Mouse (Mus musculus) hindbrain, embryonic 13.5 days (tissue): ENCODE results near the gene Bpifc. TPM values are rescaled to one million over a fixed set of nuclear protein-coding genes. Genes with fewer than 3 reads are reported as not detected.

Experiments
- ATAC-seq: fragments of 200-750 bp; cut with Nextera tagmentation; 2 replicates; pipeline ENCODE4 v1.8.0; 2017; ENCODE audit warnings: moderate TSS enrichment; ENCODE audit not compliant: low FRiP score
- H3K27ac ChIP-seq: fragments of 300-500 bp; sonication (generic); 2 replicates; pipeline ENCODE4 v1.5.1; 2015; ENCODE audit warnings: inconsistent platforms, mild to moderate bottlenecking, moderate library complexity
- H3K27me3 ChIP-seq: fragments of 300-500 bp; sonication (generic); 2 replicates; pipeline ENCODE4 v1.6.1; 2015; ENCODE audit warnings: mild to moderate bottlenecking, inconsistent platforms
- H3K36me3 ChIP-seq: fragments of 300-500 bp; sonication (generic); 2 replicates; pipeline ENCODE4 v1.6.1; 2015; ENCODE audit warnings: mild to moderate bottlenecking, inconsistent platforms
- H3K4me1 ChIP-seq: fragments of 300-500 bp; sonication (generic); replicated peaks from 2 replicates; pipeline ENCODE4 v1.6.1; 2015; ENCODE audit warnings: inconsistent platforms
- H3K4me2 ChIP-seq: fragments of 300-500 bp; sonication (generic); 2 replicates; pipeline ENCODE4 v1.6.1; 2015; ENCODE audit warnings: inconsistent platforms, mild to moderate bottlenecking, moderate library complexity
- H3K4me3 ChIP-seq: fragments of 300-500 bp; sonication (generic); 2 replicates; pipeline ENCODE4 v1.5.1; 2015; ENCODE audit warnings: mild to moderate bottlenecking, inconsistent platforms
- H3K9ac ChIP-seq: fragments of 300-500 bp; sonication (generic); 2 replicates; pipeline ENCODE4 v1.6.1; 2015; ENCODE audit warnings: mild to moderate bottlenecking, inconsistent platforms
- H3K9me3 ChIP-seq: fragments of 300-500 bp; sonication (generic); 2 replicates; pipeline ENCODE4 v1.6.1; 2016; ENCODE audit warnings: inconsistent platforms
- WGBS: fragments of 180-500 bp; shearing (Covaris S2); methylation state at CpG from one replicate; pipeline ENCODE4 v1.1.7; 2015; 5-methylcytosine and 5-hydroxymethylcytosine counted together
- polyA plus RNA-seq: library from polyadenylated mRNA; unstranded; fragments of >200 nt; fragmentation: Nextera tagmentation; extraction: Ambion mirVana; gene quantifications from 2 replicates; pipeline ENCODE4 v1.2.1, GENCODE M21; 2015

The Bpifc gene
- polyA plus RNA-seq = not detected in 2 replicates

DNA sequence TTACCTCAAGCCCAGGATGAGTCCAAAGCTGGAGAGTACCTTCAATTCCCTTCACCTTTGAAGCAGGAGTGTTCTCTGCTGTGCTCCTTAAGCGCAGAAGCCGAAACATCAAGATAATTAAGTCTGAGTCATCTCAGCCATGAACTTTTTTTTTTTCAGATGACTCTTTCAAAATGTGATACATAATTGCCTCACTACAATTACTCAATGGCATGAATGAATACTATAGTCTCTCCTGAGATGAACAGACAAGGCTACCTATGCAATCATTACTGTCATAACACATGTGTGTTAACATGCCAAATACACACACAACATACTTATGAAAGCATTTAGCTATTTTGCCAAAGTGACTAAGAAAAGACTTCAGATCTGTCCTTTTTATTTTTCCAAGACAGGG, at the start of gene Bpifc:
Gene Bpifc, minus strand, starts transcription at position 115 of the 400 bp plus-strand sequence.
- Histone ChIP-seq H3K27ac (no peak within 1 kb of the TSS), H3K4me2 (no peak within 1 kb of the TSS), H3K4me3 (no peak within 1 kb of the TSS), H3K9me3 (no peaks in the 10 kb centered on the region), H3K36me3 (no peaks in the 10 kb centered on the region), H3K4me1 (no peaks in the 10 kb centered on the region), H3K27me3 (no peaks in the 10 kb centered on the region), H3K9ac (no peak within 1 kb of the TSS)
- ATAC-seq = no peak
- 92% methylated on average over 2 of the region's 2 CpGs for WGBS

DNA sequence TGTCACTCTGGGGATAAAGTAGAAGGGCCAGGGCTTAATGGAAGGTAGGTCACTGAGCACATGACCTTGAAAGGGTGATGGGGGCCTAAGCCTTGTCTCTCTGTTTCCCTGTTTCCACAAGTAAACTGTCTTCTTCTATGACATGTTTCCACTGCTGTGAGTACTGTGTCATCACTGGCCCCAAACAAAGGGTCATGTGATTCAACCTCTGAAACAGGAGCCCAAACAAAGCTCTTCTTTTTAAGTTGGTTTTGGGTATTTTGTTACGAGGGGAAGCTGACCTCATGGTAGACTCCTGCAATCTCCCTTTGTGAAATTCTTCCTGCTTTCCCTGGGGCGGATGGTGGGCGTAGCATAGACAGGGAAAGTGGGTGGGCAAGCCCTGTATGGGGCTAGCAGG, 48.6 kb upstream of the Bpifc start:
- H3K9me3 ChIP-seq = 0 out of 2 replicates have a peak, but pooled peaks cover 6% of the 10 kb centered on the region
- no peaks in the 10 kb centered on the region for H3K27me3 ChIP-seq
- H3K4me2 ChIP-seq = no peak overlapping the region
- H3K36me3 ChIP-seq = peaks cover 34% of the 10 kb centered on the region
- no peak overlapping the region for H3K4me3 ChIP-seq
- no peak overlapping the region for H3K9ac ChIP-seq
- no peaks in the 10 kb centered on the region for H3K4me1 ChIP-seq
- WGBS = 51% methylated on average over 3 of the region's 3 CpGs
- H3K27ac ChIP-seq = no peak overlapping the region
- no peak for ATAC-seq

DNA sequence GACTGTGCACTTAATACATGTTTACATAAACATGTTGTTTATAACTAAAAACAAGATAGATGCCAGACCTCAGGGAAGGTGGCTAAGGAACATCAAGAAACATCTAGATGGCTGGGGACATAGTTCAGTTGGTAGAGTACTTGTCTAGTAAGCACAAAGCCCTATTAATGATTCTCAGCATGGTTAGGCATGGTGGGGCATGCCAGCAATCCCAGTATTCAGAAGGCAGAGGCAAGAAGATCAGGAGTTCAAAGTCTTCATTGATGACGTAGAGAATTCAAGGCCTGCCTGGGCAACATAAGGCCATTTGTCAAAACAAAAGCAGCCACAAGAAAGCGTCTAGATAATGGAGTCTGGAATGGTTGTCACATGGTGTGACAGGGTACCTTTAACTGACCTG, 46.0 kb upstream of the Bpifc start:
- peaks cover 46% of the 10 kb centered on the region for H3K36me3 ChIP-seq
- H3K27me3 ChIP-seq = no peaks in the 10 kb centered on the region
- ATAC-seq = no peak
- H3K9me3 ChIP-seq = 0 out of 2 replicates have a peak, but pooled peaks cover 6% of the 10 kb centered on the region
- H3K4me3 ChIP-seq = no peak overlapping the region
- no peak overlapping the region for H3K27ac ChIP-seq
- no peak overlapping the region for H3K9ac ChIP-seq
- no peaks in the 10 kb centered on the region for H3K4me1 ChIP-seq
- 69% methylated on average over 2 of the region's 2 CpGs for WGBS
- no peak overlapping the region for H3K4me2 ChIP-seq

DNA sequence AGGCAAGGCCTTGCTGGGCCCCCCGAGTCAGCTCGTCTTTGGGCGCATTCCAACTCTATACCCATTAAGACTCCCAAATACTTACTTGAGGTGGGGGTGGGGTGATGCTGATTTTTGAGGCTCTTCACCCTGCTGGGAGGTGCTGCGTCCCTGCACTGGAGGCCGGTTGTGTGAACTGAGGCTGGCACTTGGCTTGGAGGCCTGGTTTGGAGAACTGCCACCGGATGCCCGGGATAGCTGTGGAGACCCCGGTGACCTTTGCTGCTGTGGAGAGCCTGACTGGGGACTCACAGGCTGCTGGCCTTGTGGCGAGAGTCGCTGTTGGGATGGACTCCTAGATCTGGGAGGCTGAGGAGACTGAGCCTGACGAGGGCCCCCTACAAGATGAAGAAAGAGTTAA, 45.6 kb upstream of the Bpifc start:
- Histone ChIP-seq H3K27me3 (no peaks in the 10 kb centered on the region), H3K4me2 (no peak overlapping the region), H3K36me3 (peaks cover 44% of the 10 kb centered on the region), H3K27ac (no peak overlapping the region), H3K4me3 (no peak overlapping the region), H3K9ac (no peak overlapping the region), H3K9me3 (0 out of 2 replicates have a peak, but pooled peaks cover 6% of the 10 kb centered on the region), H3K4me1 (no peaks in the 10 kb centered on the region)
- no peak for ATAC-seq
- 79% methylated on average over 11 of the region's 11 CpGs for WGBS

DNA sequence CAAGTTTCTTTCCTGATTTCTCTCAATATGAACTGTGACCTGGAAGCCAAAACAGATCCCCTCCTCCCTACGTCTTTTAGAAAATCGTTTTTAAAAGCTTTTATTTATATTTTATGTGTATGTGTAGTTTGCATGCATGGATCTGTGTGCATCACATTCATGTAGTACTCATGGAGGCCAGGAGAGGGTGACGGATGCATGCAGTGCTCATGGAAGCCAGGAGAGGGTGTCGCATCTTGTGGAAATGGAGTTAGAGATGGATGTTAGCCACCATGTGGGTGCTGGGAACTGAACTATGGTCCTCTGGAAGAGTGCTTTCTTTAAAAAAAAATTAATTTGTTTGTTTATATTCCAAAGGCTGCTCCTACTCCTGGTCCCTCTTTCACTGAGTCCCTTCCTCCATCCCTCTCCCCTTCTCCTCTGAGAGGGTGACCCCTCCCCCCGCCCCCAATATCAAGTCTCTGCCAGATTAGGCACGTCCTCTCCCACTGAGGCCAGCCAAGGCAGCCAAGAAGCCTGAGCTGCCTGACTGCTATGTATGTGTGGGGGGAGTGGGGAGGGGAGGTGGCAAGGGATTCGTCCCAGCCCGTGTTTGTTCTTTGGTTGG, 44.7 kb upstream of the Bpifc start:
- Histone ChIP-seq H3K36me3 (peaks cover 37% of the 10 kb centered on the region), H3K4me3 (no peak overlapping the region), H3K27ac (no peak overlapping the region), H3K4me1 (no peaks in the 10 kb centered on the region), H3K4me2 (no peak overlapping the region), H3K27me3 (no peaks in the 10 kb centered on the region), H3K9ac (no peak overlapping the region), H3K9me3 (no peaks in the 10 kb centered on the region)
- ATAC-seq = no peak
- 88% methylated on average over 8 of the region's 8 CpGs for WGBS

DNA sequence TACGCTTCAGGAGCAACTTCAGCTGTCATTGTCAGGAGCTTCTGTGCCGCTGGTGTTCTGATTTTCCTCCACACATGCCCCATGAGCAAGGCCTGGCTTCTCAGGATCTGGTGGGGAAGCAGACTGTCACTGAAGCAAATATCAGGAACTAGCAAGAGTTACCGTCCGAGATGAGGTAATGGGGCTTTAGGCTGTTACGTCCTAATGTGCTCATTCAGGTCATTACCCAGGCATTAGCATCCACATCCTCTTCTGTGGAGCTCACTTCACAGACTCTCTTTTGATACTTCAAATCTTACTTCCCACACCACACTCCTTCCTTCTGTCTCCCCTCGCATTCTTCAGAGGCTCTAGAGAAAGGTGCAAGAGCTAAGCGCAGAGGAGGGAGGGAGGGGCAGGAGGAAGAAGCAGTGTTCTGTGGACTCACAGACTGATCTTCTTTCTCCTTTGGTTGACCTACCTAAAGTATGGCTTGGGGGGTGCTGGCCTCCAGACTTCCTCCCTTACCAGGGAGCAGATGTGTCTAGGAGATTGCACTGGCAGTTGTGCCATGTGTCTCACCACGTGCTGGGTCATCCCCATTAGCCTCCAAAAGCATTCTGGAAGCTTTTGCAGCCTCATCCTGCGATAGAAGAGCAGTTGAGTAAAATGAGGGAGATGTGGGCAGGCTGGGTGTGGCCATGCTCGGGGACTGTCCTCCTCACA, 41.3 kb upstream of the Bpifc start:
- Histone ChIP-seq H3K27me3 (no peaks in the 10 kb centered on the region), H3K36me3 (peaks cover 44% of the 10 kb centered on the region), H3K9me3 (no peaks in the 10 kb centered on the region), H3K4me3 (no peak overlapping the region), H3K4me2 (no peak overlapping the region), H3K27ac (no peak overlapping the region), H3K4me1 (0 out of 2 replicates have a peak, but pooled peaks cover 3% of the 10 kb centered on the region), H3K9ac (no peak overlapping the region)
- WGBS = 88% methylated on average over 10 of the region's 10 CpGs
- no peak for ATAC-seq

DNA sequence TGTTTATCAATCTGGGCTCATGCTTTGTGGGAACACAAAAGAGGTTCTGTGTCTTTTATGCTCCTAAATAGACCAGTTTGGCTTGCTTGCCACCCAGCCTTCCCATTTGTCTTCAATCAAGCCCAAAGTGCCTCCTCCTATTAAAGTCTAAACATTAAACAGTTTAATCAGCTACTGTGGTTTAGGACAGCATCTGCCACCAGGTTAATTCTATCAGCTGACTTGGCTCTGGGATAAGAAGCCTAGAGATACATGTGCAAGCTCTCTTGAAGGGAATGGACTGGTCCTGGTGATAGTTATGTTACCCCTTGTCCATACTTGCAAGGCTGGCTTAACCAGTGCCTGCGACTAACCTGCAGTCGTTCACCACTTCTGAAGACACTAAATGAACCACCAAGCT, 38.8 kb upstream of the Bpifc start:
- H3K4me3 ChIP-seq = no peak overlapping the region
- no peaks in the 10 kb centered on the region for H3K27me3 ChIP-seq
- ATAC-seq = no peak
- H3K4me1 ChIP-seq = 0 out of 2 replicates have a peak, but pooled peaks cover 3% of the 10 kb centered on the region
- H3K9me3 ChIP-seq = no peaks in the 10 kb centered on the region
- no peak overlapping the region for H3K27ac ChIP-seq
- H3K4me2 ChIP-seq = no peak overlapping the region
- no peak overlapping the region for H3K9ac ChIP-seq
- 85% methylated on average over 2 of the region's 2 CpGs for WGBS
- H3K36me3 ChIP-seq = peaks cover 33% of the 10 kb centered on the region

DNA sequence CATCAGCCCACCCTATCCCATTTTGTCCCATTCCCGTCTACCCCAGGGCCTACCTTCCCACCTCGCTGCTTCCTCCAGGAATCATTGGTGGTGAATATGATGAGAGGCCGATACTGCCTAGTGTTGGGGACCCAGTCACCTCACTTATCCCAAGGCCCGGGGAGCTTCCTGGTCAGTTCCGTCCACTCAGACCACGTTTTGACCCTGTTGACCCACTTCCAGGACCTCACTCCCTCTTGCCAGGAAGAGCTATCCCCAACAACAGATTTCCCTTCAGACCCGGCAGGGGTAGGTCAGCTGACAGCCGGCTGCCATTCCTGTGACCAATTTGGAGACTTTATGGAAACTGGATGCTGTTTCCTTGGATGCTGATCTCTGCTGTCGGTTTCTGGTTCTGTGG, 36.1 kb upstream of the Bpifc start:
- Histone ChIP-seq H3K4me1 (0 out of 2 replicates have a peak, but pooled peaks cover 3% of the 10 kb centered on the region), H3K4me3 (no peak overlapping the region), H3K4me2 (no peak overlapping the region), H3K9me3 (no peaks in the 10 kb centered on the region), H3K27me3 (no peaks in the 10 kb centered on the region), H3K9ac (no peak overlapping the region), H3K36me3 (peaks cover 17% of the 10 kb centered on the region), H3K27ac (no peak overlapping the region)
- ATAC-seq = no peak
- WGBS = 92% methylated on average over 9 of the region's 9 CpGs

DNA sequence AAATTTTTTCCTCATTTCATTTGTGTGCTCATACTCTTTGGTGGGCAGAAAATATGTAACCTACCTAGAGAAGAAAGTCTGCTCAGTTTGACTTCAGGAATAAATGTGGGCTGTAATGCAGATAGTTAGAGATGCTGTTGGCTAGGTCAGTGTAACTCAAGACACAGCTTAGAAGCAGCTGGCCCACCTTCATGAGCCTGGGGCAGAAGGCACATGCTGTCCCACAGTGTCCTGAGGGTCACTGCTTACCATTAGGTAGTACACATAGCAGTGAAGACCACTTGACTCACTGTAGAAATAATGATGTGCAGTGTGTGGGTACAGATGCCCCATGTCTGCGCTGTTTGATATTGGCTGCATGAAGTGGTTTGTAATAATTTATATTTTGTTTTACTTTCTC, 34.7 kb upstream of the Bpifc start:
- H3K4me2 ChIP-seq = no peak overlapping the region
- no peaks in the 10 kb centered on the region for H3K27me3 ChIP-seq
- H3K9me3 ChIP-seq = no peaks in the 10 kb centered on the region
- H3K36me3 ChIP-seq = peaks cover 15% of the 10 kb centered on the region
- no peak overlapping the region for H3K9ac ChIP-seq
- H3K27ac ChIP-seq = no peak overlapping the region
- no peak for ATAC-seq
- H3K4me3 ChIP-seq = no peak overlapping the region
- 0 out of 2 replicates have a peak, but pooled peaks cover 3% of the 10 kb centered on the region for H3K4me1 ChIP-seq
- 93% methylated on average over 1 of the region's 1 CpGs for WGBS

DNA sequence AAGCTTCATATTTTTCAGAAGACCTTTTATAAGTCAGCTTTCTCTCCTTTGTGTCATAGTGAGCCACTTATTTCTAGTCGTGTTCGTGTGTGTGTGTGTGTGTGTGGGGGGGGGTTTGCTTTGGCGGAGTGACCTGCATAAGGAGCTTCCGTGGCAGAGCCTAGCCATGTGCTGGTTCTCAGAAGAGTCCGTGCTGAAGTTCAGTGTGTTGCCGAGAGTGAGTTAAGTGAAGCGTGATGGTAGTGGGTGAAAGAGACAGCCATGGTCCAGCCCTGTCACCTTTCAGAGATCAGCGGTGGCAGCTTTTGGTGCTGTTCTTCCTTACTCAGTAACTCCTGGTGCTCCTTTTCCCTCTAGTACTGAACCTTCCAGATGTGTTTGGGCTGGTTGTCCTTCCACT, 32.4 kb upstream of the Bpifc start:
- no peaks in the 10 kb centered on the region for H3K27me3 ChIP-seq
- WGBS = 72% methylated on average over 8 of the region's 8 CpGs
- no peaks in the 10 kb centered on the region for H3K9me3 ChIP-seq
- no peak overlapping the region for H3K9ac ChIP-seq
- H3K36me3 ChIP-seq = peaks cover 9% of the 10 kb centered on the region
- H3K4me3 ChIP-seq = no peak overlapping the region
- H3K4me1 ChIP-seq = no peaks in the 10 kb centered on the region
- no peak overlapping the region for H3K4me2 ChIP-seq
- H3K27ac ChIP-seq = no peak overlapping the region
- no peak for ATAC-seq

DNA sequence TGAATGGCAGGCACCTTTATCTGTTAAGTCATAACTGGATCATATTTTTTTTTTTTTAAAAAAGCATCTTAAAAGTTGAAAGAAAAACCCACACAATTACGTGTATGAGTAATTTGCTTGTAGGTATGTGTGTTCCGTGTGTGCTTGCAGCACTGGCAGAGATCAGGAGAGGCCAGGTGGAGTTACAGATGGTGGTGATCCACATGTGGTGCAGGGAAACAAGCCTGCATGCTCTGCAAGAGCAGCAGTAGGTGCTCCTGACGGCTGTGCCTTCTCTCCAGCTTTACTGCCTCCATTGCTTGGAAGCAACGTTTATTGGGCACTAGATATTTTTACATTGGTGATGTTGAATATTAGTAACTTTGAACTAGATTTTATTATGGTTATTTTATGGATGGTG, 32.0 kb upstream of the Bpifc start:
- Histone ChIP-seq H3K4me3 (no peak overlapping the region), H3K4me2 (no peak overlapping the region), H3K4me1 (no peaks in the 10 kb centered on the region), H3K9ac (no peak overlapping the region), H3K27me3 (no peaks in the 10 kb centered on the region), H3K27ac (no peak overlapping the region), H3K36me3 (peaks cover 9% of the 10 kb centered on the region), H3K9me3 (no peaks in the 10 kb centered on the region)
- ATAC-seq = no peak
- 85% methylated on average over 4 of the region's 4 CpGs for WGBS

DNA sequence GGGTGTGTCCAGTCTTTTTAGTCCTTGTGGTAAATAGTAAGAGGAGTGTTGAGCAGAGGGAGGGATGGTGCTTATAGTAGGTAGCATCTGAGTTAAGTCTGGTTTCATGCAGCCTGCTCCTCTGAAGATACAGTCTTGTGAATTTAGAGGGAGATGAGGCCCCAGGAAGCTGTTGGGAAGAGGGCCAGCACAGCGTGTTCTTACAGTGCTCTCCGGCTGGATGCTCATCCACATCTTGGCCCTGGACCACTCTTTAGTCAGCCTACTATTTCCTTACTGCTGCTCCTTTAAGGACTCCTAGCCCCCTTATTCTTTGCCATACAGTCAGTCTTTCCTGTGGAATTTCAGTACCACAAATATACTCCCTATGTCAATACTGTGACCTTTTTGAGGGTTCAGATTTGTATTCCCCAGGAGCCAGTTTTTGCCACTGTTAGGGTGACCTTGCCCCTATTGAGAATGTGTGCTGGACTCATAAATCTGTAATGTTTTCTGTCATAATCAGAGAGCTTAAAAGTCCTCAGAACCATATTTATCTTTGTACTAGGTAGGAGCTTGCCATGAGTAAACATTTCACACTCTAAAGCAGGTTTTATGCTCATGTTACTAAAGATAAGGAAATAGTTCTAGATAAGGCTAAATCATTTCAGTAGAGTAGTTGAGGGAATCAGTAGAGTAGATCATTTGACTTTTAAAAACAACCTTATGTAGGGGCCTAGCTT, 22.5 kb upstream of the Bpifc start:
- no peaks in the 10 kb centered on the region for H3K27me3 ChIP-seq
- no peak overlapping the region for H3K9ac ChIP-seq
- 89% methylated on average over 2 of the region's 2 CpGs for WGBS
- no peak overlapping the region for H3K27ac ChIP-seq
- peaks cover 2% of the 10 kb centered on the region for H3K36me3 ChIP-seq
- no peaks in the 10 kb centered on the region for H3K4me1 ChIP-seq
- ATAC-seq = no peak
- no peak overlapping the region for H3K4me2 ChIP-seq
- no peak overlapping the region for H3K4me3 ChIP-seq
- H3K9me3 ChIP-seq = no peaks in the 10 kb centered on the region
